Mouse (Mus musculus): ENCODE measurements around the gene Clcf1. TPM values are rescaled to one million over a fixed set of nuclear protein-coding genes. Genes with fewer than 3 reads are reported as not detected.
A peak's percentile ranks its signal among the peaks of the same experiment; 100 is the strongest.

Clcf1 gene
- polyA plus RNA-seq, 1 experiment from 2014 or later, result 5.7 TPM

GRCm38 (mm10) chr19:4191528-4192250 lies 22.3 kb upstream of the Clcf1 start, which contains the start of gene Ppp1ca:
Gene Ppp1ca (plus strand): TSS chr19:4192065.
- no peaks in the 10 kb centered on the region for H3K9me3 ChIP-seq (ENCODE audit: control insufficient read depth, low read length)
- peak within 1 kb of the TSS; percentile 93 for H3K4me2 ChIP-seq (replicated peaks; ENCODE audit: low read depth, low read length)
- ATAC-seq (ENCODE audit: low FRiP score, low TSS enrichment), result peak; percentile 93
- peaks cover 37% of the 10 kb centered on the region for H3K36me3 ChIP-seq (ENCODE audit: control insufficient read depth, insufficient read depth, low read length)
- peaks cover 29% of the 10 kb centered on the region for H3K4me1 ChIP-seq (ENCODE audit: control insufficient read depth, insufficient read depth, low read length)
- peak within 1 kb of the TSS; percentile 97 for H3K9ac ChIP-seq (ENCODE audit: low read depth, low read length)
- H3K27me3 ChIP-seq (ENCODE audit: control insufficient read depth, insufficient read depth, low read length), result no peaks in the 10 kb centered on the region
- WGBS, result 4% methylated on average over 41 of the region's 47 CpGs
- H3K4me3 ChIP-seq (ENCODE audit: low read length), result peak within 1 kb of the TSS; percentile 97
- H3K27ac ChIP-seq (ENCODE audit: low read depth, low read length), result peak within 1 kb of the TSS; percentile 98

GRCm38 (mm10) chr19:4192251-4192985 lies 21.6 kb upstream of the Clcf1 start:
- H3K4me2 ChIP-seq (replicated peaks; ENCODE audit: low read depth, low read length), result peak overlapping the region; percentile 93
- no peaks in the 10 kb centered on the region for H3K27me3 ChIP-seq (ENCODE audit: control insufficient read depth, insufficient read depth, low read length)
- H3K36me3 ChIP-seq (ENCODE audit: control insufficient read depth, insufficient read depth, low read length), result peaks cover 45% of the 10 kb centered on the region
- no peak; the same call in none of the 2 replicates for ATAC-seq (ENCODE audit: low FRiP score, low TSS enrichment)
- whole genome bisulfite sequencing, result 1% methylated on average over 41 of the region's 52 CpGs
- H3K4me3 ChIP-seq (ENCODE audit: low read length), result peak overlapping the region; percentile 97
- H3K27ac ChIP-seq (ENCODE audit: low read depth, low read length), result peak overlapping the region; percentile 98
- H3K4me1 ChIP-seq (ENCODE audit: control insufficient read depth, insufficient read depth, low read length), result peaks cover 29% of the 10 kb centered on the region
- no peaks in the 10 kb centered on the region for H3K9me3 ChIP-seq (ENCODE audit: control insufficient read depth, low read length)
- H3K9ac ChIP-seq (ENCODE audit: low read depth, low read length), result peak overlapping the region; percentile 97

- H3K9ac ChIP-seq (ENCODE audit: low read depth, low read length), result peak overlapping the region; percentile 97
- no peaks in the 10 kb centered on the region for H3K9me3 ChIP-seq (ENCODE audit: control insufficient read depth, low read length)
- H3K36me3 ChIP-seq (ENCODE audit: control insufficient read depth, insufficient read depth, low read length), result peaks cover 52% of the 10 kb centered on the region
- ATAC-seq (ENCODE audit: low FRiP score, low TSS enrichment), result no peak
- peaks cover 29% of the 10 kb centered on the region for H3K4me1 ChIP-seq (ENCODE audit: control insufficient read depth, insufficient read depth, low read length)
- H3K4me2 ChIP-seq (replicated peaks; ENCODE audit: low read depth, low read length), result peak overlapping the region; percentile 93
- peak overlapping the region; percentile 97 for H3K4me3 ChIP-seq (ENCODE audit: low read length)
- 69% methylated on average over 6 of the region's 6 CpGs for WGBS
- peak overlapping the region; percentile 98; the same call in 1 of the 2 replicates for H3K27ac ChIP-seq (ENCODE audit: low read depth, low read length)
- H3K27me3 ChIP-seq (ENCODE audit: control insufficient read depth, insufficient read depth, low read length), result no peaks in the 10 kb centered on the region
These were observed 20.9 kb upstream of the Clcf1 start for GRCm38 (mm10) chr19:4193129-4193528.

GRCm38 (mm10) chr19:4194021-4194724 lies 19.9 kb upstream of the Clcf1 start:
- WGBS, result 87% methylated on average over 8 of the region's 8 CpGs
- no peaks in the 10 kb centered on the region for H3K27me3 ChIP-seq (ENCODE audit: control insufficient read depth, insufficient read depth, low read length)
- H3K27ac ChIP-seq (ENCODE audit: low read depth, low read length), result no peak overlapping the region
- 0 out of 2 replicates have a peak overlapping the region, but pooled peaks have one; percentile 12 for H3K9ac ChIP-seq (ENCODE audit: low read depth, low read length)
- peaks cover 29% of the 10 kb centered on the region for H3K4me1 ChIP-seq (ENCODE audit: control insufficient read depth, insufficient read depth, low read length)
- H3K9me3 ChIP-seq (ENCODE audit: control insufficient read depth, low read length), result no peaks in the 10 kb centered on the region
- H3K36me3 ChIP-seq (ENCODE audit: control insufficient read depth, insufficient read depth, low read length), result peaks cover 57% of the 10 kb centered on the region
- H3K4me2 ChIP-seq (replicated peaks; ENCODE audit: low read depth, low read length), result peak overlapping the region; percentile 93; the same call in 1 of the 2 replicates
- no peak for ATAC-seq (ENCODE audit: low FRiP score, low TSS enrichment)
- H3K4me3 ChIP-seq (ENCODE audit: low read length), result no peak overlapping the region

- H3K4me2 ChIP-seq (replicated peaks; ENCODE audit: low read depth, low read length), result no peak overlapping the region
- H3K9ac ChIP-seq (ENCODE audit: low read depth, low read length), result peak overlapping the region; percentile 12; the same call in 1 of the 2 replicates
- no peak overlapping the region for H3K4me3 ChIP-seq (ENCODE audit: low read length)
- no peaks in the 10 kb centered on the region for H3K9me3 ChIP-seq (ENCODE audit: control insufficient read depth, low read length)
- peaks cover 66% of the 10 kb centered on the region for H3K36me3 ChIP-seq (ENCODE audit: control insufficient read depth, insufficient read depth, low read length)
- peak overlapping the region; percentile 11; the same call in 1 of the 2 replicates for H3K27ac ChIP-seq (ENCODE audit: low read depth, low read length)
- H3K27me3 ChIP-seq (ENCODE audit: control insufficient read depth, insufficient read depth, low read length), result no peaks in the 10 kb centered on the region
- no peak for ATAC-seq (ENCODE audit: low FRiP score, low TSS enrichment)
- WGBS, result 78% methylated on average over 12 of the region's 12 CpGs
- H3K4me1 ChIP-seq (ENCODE audit: control insufficient read depth, insufficient read depth, low read length), result peaks cover 30% of the 10 kb centered on the region
These were observed 19.0 kb upstream of the Clcf1 start for GRCm38 (mm10) chr19:4194776-4195650.

GRCm38 (mm10) chr19:4196048-4196447 lies 18.0 kb upstream of the Clcf1 start:
- H3K27me3 ChIP-seq (ENCODE audit: control insufficient read depth, insufficient read depth, low read length), result no peaks in the 10 kb centered on the region
- peaks cover 38% of the 10 kb centered on the region for H3K4me1 ChIP-seq (ENCODE audit: control insufficient read depth, insufficient read depth, low read length)
- no peak overlapping the region for H3K4me2 ChIP-seq (replicated peaks; ENCODE audit: low read depth, low read length)
- H3K9ac ChIP-seq (ENCODE audit: low read depth, low read length), result no peak overlapping the region; the same call in 1 of the 2 replicates
- H3K4me3 ChIP-seq (ENCODE audit: low read length), result no peak overlapping the region
- no peak for ATAC-seq (ENCODE audit: low FRiP score, low TSS enrichment)
- 21% methylated on average over 2 of the region's 2 CpGs for WGBS
- no peak overlapping the region for H3K27ac ChIP-seq (ENCODE audit: low read depth, low read length)
- H3K36me3 ChIP-seq (ENCODE audit: control insufficient read depth, insufficient read depth, low read length), result peaks cover 71% of the 10 kb centered on the region
- no peaks in the 10 kb centered on the region for H3K9me3 ChIP-seq (ENCODE audit: control insufficient read depth, low read length)

GRCm38 (mm10) chr19:4196548-4196947 lies 17.5 kb upstream of the Clcf1 start:
- Histone ChIP-seq H3K27me3 (ENCODE audit: control insufficient read depth, insufficient read depth, low read length) (no peaks in the 10 kb centered on the region), H3K27ac (ENCODE audit: low read depth, low read length) (no peak overlapping the region), H3K36me3 (ENCODE audit: control insufficient read depth, insufficient read depth, low read length) (peaks cover 71% of the 10 kb centered on the region), H3K4me3 (ENCODE audit: low read length) (no peak overlapping the region), H3K9me3 (ENCODE audit: control insufficient read depth, low read length) (no peaks in the 10 kb centered on the region), H3K4me1 (ENCODE audit: control insufficient read depth, insufficient read depth, low read length) (peaks cover 34% of the 10 kb centered on the region), H3K9ac (ENCODE audit: low read depth, low read length) (no peak overlapping the region), H3K4me2 (replicated peaks; ENCODE audit: low read depth, low read length) (no peak overlapping the region)
- 9% methylated on average over 5 of the region's 5 CpGs for WGBS
- ATAC-seq (ENCODE audit: low FRiP score, low TSS enrichment), result no peak

- 74% methylated on average over 3 of the region's 3 CpGs for whole genome bisulfite sequencing
- Histone ChIP-seq H3K27ac (ENCODE audit: low read depth, low read length) (no peak overlapping the region), H3K4me1 (ENCODE audit: control insufficient read depth, insufficient read depth, low read length) (peaks cover 37% of the 10 kb centered on the region)
These were observed 16.9 kb upstream of the Clcf1 start for GRCm38 (mm10) chr19:4197180-4197579.

More at GRCm38 (mm10) chr19:4197180-4197579, 16.9 kb upstream of the Clcf1 start:
- H3K27me3 ChIP-seq (ENCODE audit: control insufficient read depth, insufficient read depth, low read length), result no peaks in the 10 kb centered on the region
- no peak for ATAC-seq (ENCODE audit: low FRiP score, low TSS enrichment)
- no peak overlapping the region for H3K9ac ChIP-seq (ENCODE audit: low read depth, low read length)
- H3K36me3 ChIP-seq (ENCODE audit: control insufficient read depth, insufficient read depth, low read length), result peaks cover 71% of the 10 kb centered on the region
- H3K4me2 ChIP-seq (replicated peaks; ENCODE audit: low read depth, low read length), result no peak overlapping the region
- no peaks in the 10 kb centered on the region for H3K9me3 ChIP-seq (ENCODE audit: control insufficient read depth, low read length)
- H3K4me3 ChIP-seq (ENCODE audit: low read length), result no peak overlapping the region
